Mouse (Mus musculus) ES-E14 (cell line): Measurements from ENCODE around the gene Ccdc148.

Experiments
- CHD2 ChIP-seq: IDR thresholded peaks from 2 replicates; pipeline ENCODE4 v1.6.1; 2014; ENCODE audit warnings: mild to moderate bottlenecking, low read depth, low read length, inconsistent platforms
- HCFC1 ChIP-seq: IDR thresholded peaks from 2 replicates; pipeline ENCODE4 v1.6.1; 2012; ENCODE audit warnings: low read length, inconsistent platforms, borderline replicate concordance; ENCODE audit not compliant: insufficient read depth
- MAFK ChIP-seq: IDR thresholded peaks from 2 replicates; pipeline ENCODE4 v1.6.1; 2014; ENCODE audit warnings: mild to moderate bottlenecking, low read depth, low read length, inconsistent platforms; ENCODE audit not compliant: insufficient read depth
- ZNF384 ChIP-seq: IDR thresholded peaks from 2 replicates; pipeline ENCODE4 v1.6.1; 2012; ENCODE audit warnings: low read depth, low read length, inconsistent platforms

GRCm38 (mm10) chr2:59053461-59054039 lies 106.9 kb downstream of the Ccdc148 start:
- no peak for TF ChIP-seq ZNF384
- no peak for TF ChIP-seq MAFK
- no peak for TF ChIP-seq CHD2
- no peak for TF ChIP-seq HCFC1
